ENCODE assay signal across 15 mouse cellular contexts in the genomic region with DNA sequence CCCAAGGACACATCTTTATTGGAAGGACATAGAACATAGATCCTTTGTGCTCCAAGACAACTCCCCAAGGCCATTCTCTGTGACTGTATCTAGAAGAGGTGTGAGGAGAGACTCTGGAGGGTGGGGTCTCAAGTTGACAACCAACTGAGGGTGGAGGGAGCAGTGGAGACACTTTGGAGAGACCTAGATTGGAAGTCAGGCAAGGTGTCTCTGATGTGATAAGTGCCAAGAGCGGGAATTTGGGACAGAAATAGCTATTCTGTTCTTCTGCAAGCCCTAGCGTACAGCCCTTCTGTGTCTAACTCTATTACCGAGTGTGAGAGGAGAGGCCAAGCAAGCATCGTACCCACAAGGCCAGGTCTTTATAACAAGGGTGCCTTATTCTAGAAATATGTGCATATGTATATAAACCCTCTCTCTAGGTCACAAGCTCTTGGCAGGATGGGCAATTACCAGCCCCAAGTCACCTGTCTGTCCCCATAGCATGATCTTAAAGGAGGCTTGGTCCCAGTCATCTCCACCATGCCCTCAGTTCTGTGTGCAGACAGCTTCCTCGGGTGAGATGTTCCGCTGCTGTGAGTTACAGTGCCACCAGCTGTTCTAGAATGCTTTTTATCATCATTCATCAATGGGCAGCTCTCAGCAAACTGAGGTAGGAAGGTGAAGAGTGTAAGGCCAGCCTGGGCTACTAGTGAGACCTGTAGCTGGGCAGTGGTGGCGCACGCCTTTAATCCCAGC. TPM values are rescaled to one million over a fixed set of nuclear protein-coding genes. Genes with fewer than 3 reads are reported as not detected.
DNase-seq lines count a peak whose midpoint lies in the region; ATAC-seq lines count a peak whose summit lies in the region.
"Had no signal": no experiment of that assay in that cellular context is flagged by ENCODE, and none has a peak within 500 bp of the region (broad histone marks: within the 10 kb centered on the region; RNA-seq: fewer than 3 reads in every experiment).

No protein-coding gene starts in this region.

- H3K27me3 ChIP-seq in lung, embryonic 15.5 days = no peaks in the 10 kb centered on the region
- no peaks in the 10 kb centered on the region for H3K27me3 ChIP-seq in embryonic facial prominence, embryonic 11.5 days (ENCODE audit: control insufficient read depth, insufficient read depth, low read length)
- no peaks in the 10 kb centered on the region for H3K27me3 ChIP-seq in liver, embryonic 13.5 days
- H3K27me3 ChIP-seq: heart, embryonic 15.5 days had no signal

- no peak overlapping the region for H3K9ac ChIP-seq in lung, embryonic 15.5 days
- H3K9ac ChIP-seq in embryonic facial prominence, embryonic 11.5 days (replicated peaks; ENCODE audit: low read length) = no peak overlapping the region
- H3K9ac ChIP-seq in liver, embryonic 13.5 days = peak overlapping the region; percentile 84
- H3K9ac ChIP-seq: heart, embryonic 15.5 days; hindbrain, embryonic 14.5 days had no signal

- no peaks in the 10 kb centered on the region for H3K36me3 ChIP-seq in lung, embryonic 15.5 days
- H3K36me3 ChIP-seq in embryonic facial prominence, embryonic 11.5 days (replicated peaks; ENCODE audit: control insufficient read depth, insufficient read depth, low read depth, low read length) = no peaks in the 10 kb centered on the region
- peaks cover 3% of the 10 kb centered on the region for H3K36me3 ChIP-seq in liver, embryonic 13.5 days
- H3K36me3 ChIP-seq: heart, embryonic 15.5 days; limb, embryonic 10.5 days had no signal

- no peaks in the 10 kb centered on the region for H3K4me1 ChIP-seq in lung, embryonic 15.5 days
- no peaks in the 10 kb centered on the region for H3K4me1 ChIP-seq in embryonic facial prominence, embryonic 11.5 days (ENCODE audit: control insufficient read depth, insufficient read depth, low read length)
- peaks cover 80% of the 10 kb centered on the region for H3K4me1 ChIP-seq in liver, embryonic 13.5 days (replicated peaks)
- H3K4me1 ChIP-seq: heart, embryonic 15.5 days; limb, embryonic 10.5 days had no signal

- DNase-seq in lung, postnatal 25 days (ENCODE audit: low spot score) = no peak
- DNase-seq in embryonic facial prominence, embryonic 11.5 days (ENCODE audit: low spot score) = no peak
- DNase-seq in liver, embryonic 13.5 days = peak; percentile 83
- peak; percentile 69 to 70 for DNase-seq in spleen, postnatal 4 days (ENCODE audit: low spot score in 2 of 2)
- no peak for DNase-seq in left cerebral cortex, adult 8-10 months (ENCODE audit: low spot score in 2 of 2)
- no peak for DNase-seq in left cerebral cortex, adult 9 months (ENCODE audit: low spot score in 2 of 2)
- DNase-seq: kidney, adult 9 months; lung, postnatal 14 days; right cerebral cortex, adult 18-20 months had no signal

- no peak overlapping the region for H3K4me2 ChIP-seq in lung, embryonic 15.5 days
- no peak overlapping the region for H3K4me2 ChIP-seq in embryonic facial prominence, embryonic 11.5 days (ENCODE audit: low read depth, low read length)
- peak overlapping the region; percentile 59 for H3K4me2 ChIP-seq in liver, embryonic 13.5 days
- H3K4me2 ChIP-seq: heart, embryonic 15.5 days; hindbrain, embryonic 14.5 days had no signal

- WGBS in lung, embryonic 15.5 days = 87% methylated on average over 8 of the region's 8 CpGs
- 85% methylated on average over 8 of the region's 8 CpGs for WGBS in embryonic facial prominence, embryonic 11.5 days
- WGBS in liver, embryonic 13.5 days (ENCODE audit: insufficient replicate concordance) = 39% methylated on average over 8 of the region's 8 CpGs

- H3K4me3 ChIP-seq in lung, embryonic 15.5 days = no peak overlapping the region
- H3K4me3 ChIP-seq in embryonic facial prominence, embryonic 11.5 days (ENCODE audit: low read depth, low read length) = no peak overlapping the region
- H3K4me3 ChIP-seq in liver, embryonic 13.5 days (replicated peaks) = peak overlapping the region; percentile 34
- H3K4me3 ChIP-seq: heart, embryonic 15.5 days; limb, embryonic 10.5 days had no signal

- no peak overlapping the region for H3K27ac ChIP-seq in lung, embryonic 15.5 days
- 0 out of 2 replicates have a peak overlapping the region, but pooled peaks have one; percentile 41 for H3K27ac ChIP-seq in embryonic facial prominence, embryonic 11.5 days (replicated peaks; ENCODE audit: low read depth, low read length)
- H3K27ac ChIP-seq in liver, embryonic 13.5 days = peak overlapping the region; percentile 100
- H3K27ac ChIP-seq: heart, embryonic 15.5 days; hindbrain, embryonic 14.5 days; limb, embryonic 10.5 days had no signal

- ATAC-seq in lung, embryonic 15.5 days (ENCODE audit: borderline replicate concordance, extremely low read depth, low FRiP score, low TSS enrichment) = peak; percentile 46; the same call in 1 of the 2 replicates
- ATAC-seq in embryonic facial prominence, embryonic 11.5 days (replicated peaks; ENCODE audit: insufficient number of reproducible peaks, low FRiP score, low TSS enrichment, low read depth) = no peak
- ATAC-seq in liver, embryonic 13.5 days (ENCODE audit: low read depth) = peak; percentile 83

- no peaks in the 10 kb centered on the region for H3K9me3 ChIP-seq in lung, embryonic 15.5 days
- no peaks in the 10 kb centered on the region for H3K9me3 ChIP-seq in embryonic facial prominence, embryonic 11.5 days (replicated peaks; ENCODE audit: control insufficient read depth, low read length)
- no peaks in the 10 kb centered on the region for H3K9me3 ChIP-seq in liver, embryonic 13.5 days (replicated peaks)
- H3K9me3 ChIP-seq: heart, embryonic 15.5 days; limb, embryonic 10.5 days had no signal

RNA-seq across cellular contexts. Expression of a gene that starts 6.2 kb away (rescaled TPM):
- 1.2 and 2.5 TPM in 2 replicates for polyA plus RNA-seq in lung, embryonic 15.5 days (2015; fragmentation: Nextera tagmentation; extraction: Ambion mirVana)
- polyA plus RNA-seq in embryonic facial prominence, embryonic 11.5 days (2014; fragmentation: Nextera tagmentation; extraction: Ambion mirVana) = 13.9 and 16.7 TPM in 2 replicates
- 405 and 482 TPM in 2 replicates for polyA plus RNA-seq in liver, embryonic 13.5 days (2015; fragmentation: Nextera tagmentation; extraction: Ambion mirVana)
- total RNA-seq in left cerebral cortex, adult 8-10 months (2022) = not detected
- total RNA-seq: gastrocnemius, adult 18-20 months; midbrain, postnatal 0 days had no signal
- polyA plus RNA-seq: midbrain, postnatal 0 days had no signal

RNA-seq across cellular contexts. Expression of a gene that starts 17.9 kb away (rescaled TPM):
- polyA plus RNA-seq in lung, embryonic 15.5 days (2015; fragmentation: Nextera tagmentation; extraction: Ambion mirVana) = 10.0 and 11.2 TPM in 2 replicates
- 11.8 and 12.3 TPM in 2 replicates for polyA plus RNA-seq in embryonic facial prominence, embryonic 11.5 days (2014; fragmentation: Nextera tagmentation; extraction: Ambion mirVana)
- 8.7 and 9.7 TPM in 2 replicates for polyA plus RNA-seq in liver, embryonic 13.5 days (2015; fragmentation: Nextera tagmentation; extraction: Ambion mirVana)
- 1 to 10 TPM; 3.8 to 4.6 (median 4.1) TPM for total RNA-seq in left cerebral cortex, adult 8-10 months (2022)

RNA-seq across cellular contexts. Expression of a gene that starts 43.6 kb away (rescaled TPM):
- polyA plus RNA-seq in lung, embryonic 15.5 days (2015; fragmentation: Nextera tagmentation; extraction: Ambion mirVana) = 290 and 292 TPM in 2 replicates
- polyA plus RNA-seq in embryonic facial prominence, embryonic 11.5 days (2014; fragmentation: Nextera tagmentation; extraction: Ambion mirVana) = 327 and 354 TPM in 2 replicates
- 555 and 600 TPM in 2 replicates for polyA plus RNA-seq in liver, embryonic 13.5 days (2015; fragmentation: Nextera tagmentation; extraction: Ambion mirVana)
- total RNA-seq in left cerebral cortex, adult 8-10 months (2022) = 10 to 100 TPM; 51.0 to 60.2 (median 55.9) TPM

Comparison
In these comparisons a context has a peak if more than half of its experiments do, and no peak if none do; other contexts are left out.
1. DNase-seq: peak in liver, embryonic 13.5 days (single experiment) and spleen, postnatal 4 days (2 of 2); none in lung, postnatal 25 days (single experiment), embryonic facial prominence, embryonic 11.5 days (single experiment), left cerebral cortex, adult 8-10 months (0 of 2) and left cerebral cortex, adult 9 months (0 of 2).
2. RNA of a gene that starts 6.2 kb away (polyA plus RNA-seq): 405 to 482 TPM in liver, embryonic 13.5 days; 13.9 to 16.7 TPM in embryonic facial prominence, embryonic 11.5 days and 1.2 to 2.5 TPM in lung, embryonic 15.5 days; every median in the first group is over 10 times any median in the second.